Mouse (Mus musculus): ENCODE data around the gene Zfp26. TPM values are rescaled to one million over a fixed set of nuclear protein-coding genes. Genes with fewer than 3 reads are reported as not detected.

Gene Zfp26
- 11.9 and 14.7 TPM in 2 replicates for polyA plus RNA-seq (2015; fragmentation: Nextera tagmentation; extraction: Ambion mirVana)

DNA sequence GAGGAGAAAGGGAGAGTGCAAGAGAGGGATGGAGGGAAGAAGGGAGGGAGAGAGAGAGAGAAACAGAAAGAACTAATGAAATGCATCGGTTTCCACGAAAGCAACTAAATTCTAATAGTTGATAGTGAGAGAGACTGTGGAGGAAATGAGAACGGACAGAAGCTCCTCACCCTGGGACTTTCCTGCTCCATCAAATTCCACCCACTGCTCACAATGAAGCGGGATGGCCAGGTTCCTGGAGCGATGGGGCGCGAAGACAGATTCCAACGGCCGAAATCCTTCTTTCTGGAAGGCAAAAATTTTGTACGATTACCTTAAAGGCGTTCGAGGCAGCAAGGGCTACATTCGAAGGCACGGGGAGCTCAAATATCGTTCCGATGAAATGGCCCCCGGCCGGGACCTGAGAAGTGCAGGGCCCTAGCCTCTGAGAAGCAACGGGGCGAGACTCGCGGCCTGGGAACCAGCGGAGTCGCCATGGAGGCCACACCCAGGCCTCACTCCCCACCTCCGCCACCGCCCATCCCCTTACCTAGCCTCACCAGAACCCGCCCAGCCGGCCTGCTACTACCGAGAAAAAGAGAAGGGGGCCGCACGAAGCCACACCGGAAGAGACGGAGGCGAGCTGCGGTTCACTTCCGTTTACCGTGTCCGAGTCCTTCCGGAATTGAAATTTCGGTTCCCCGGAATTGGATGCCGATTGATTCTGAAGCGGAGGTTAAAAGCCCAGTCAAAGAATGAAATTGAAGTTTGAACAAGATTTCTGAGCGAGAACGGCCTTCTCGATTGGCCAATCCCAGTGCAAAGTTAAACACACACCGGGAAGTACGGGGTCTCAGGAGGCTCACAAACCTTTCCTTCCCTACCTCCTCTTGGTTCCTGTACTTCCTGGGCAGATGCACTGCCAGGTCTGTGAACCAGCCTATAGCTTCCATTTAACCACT, at the start of gene Zfp26:
Zfp26 (minus strand) TSS at position 786 of the 941 bp plus-strand sequence.
- WGBS, result under 1% methylated on average over 48 of the region's 48 CpGs

DNA sequence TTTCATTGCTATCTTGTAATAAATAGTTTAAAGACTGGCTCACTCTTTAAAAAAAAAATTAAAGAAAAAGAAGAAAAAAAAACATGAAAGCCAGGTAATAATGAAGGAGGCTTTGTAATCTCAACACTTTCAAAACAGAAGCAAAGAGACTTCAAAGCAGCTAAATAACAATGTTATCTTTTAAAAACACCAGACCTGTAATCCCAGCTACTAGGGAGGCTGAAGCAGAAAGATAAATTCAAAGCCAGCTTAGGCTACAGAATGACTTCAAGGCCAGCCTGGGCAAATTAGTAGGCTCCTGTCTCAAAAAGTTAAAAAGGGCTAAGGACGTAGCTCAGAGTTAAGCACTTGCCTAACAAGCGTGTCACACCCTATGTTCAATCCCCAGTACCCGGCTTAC, 49.7 kb upstream of the Zfp26 start:
- Histone ChIP-seq H3K27ac (no peak overlapping the region), H3K4me2 (replicated peaks) (no peak overlapping the region), H3K27me3 (replicated peaks) (no peaks in the 10 kb centered on the region), H3K9ac (no peak overlapping the region), H3K9me3 (no peaks in the 10 kb centered on the region), H3K4me3 (replicated peaks) (no peak overlapping the region), H3K36me3 (peaks cover 19% of the 10 kb centered on the region), H3K4me1 (replicated peaks) (no peaks in the 10 kb centered on the region; the same call in 1 of the 2 replicates)
- ATAC-seq, result no peak
- 74% methylated on average over 3 of the region's 3 CpGs for WGBS

More for the DNA sequence above, at the start of gene Zfp26:
- ATAC-seq, result peak; percentile 97
- Histone ChIP-seq H3K36me3 (no peaks in the 10 kb centered on the region), H3K4me1 (replicated peaks) (no peaks in the 10 kb centered on the region; the same call in 1 of the 2 replicates), H3K27ac (peak within 1 kb of the TSS; percentile 90), H3K4me3 (replicated peaks) (peak within 1 kb of the TSS; percentile 60), H3K9ac (peak within 1 kb of the TSS; percentile 74), H3K9me3 (no peaks in the 10 kb centered on the region), H3K27me3 (replicated peaks) (no peaks in the 10 kb centered on the region), H3K4me2 (replicated peaks) (peak within 1 kb of the TSS; percentile 63)

DNA sequence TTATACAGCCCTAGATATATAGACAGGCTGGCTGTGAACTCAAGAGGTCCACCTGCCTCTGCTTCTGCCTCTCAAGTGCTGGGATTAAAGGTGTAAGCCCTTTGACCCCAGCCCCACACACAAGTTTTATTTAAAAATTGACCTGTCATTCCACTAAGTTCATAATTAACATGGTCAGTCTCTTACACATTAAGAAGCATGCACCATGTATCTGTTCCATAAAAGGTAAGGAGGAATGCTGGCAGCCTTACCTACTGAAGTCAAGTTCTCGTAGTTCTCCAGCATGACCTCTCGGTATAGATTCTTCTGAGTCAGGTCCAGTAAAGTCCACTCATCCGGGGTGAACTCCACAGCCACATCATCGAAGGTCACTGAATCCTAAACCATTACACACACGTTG, 44.8 kb upstream of the Zfp26 start:
- no peak overlapping the region for H3K27ac ChIP-seq
- no peak overlapping the region for H3K4me3 ChIP-seq (replicated peaks)
- no peak overlapping the region for H3K9ac ChIP-seq
- H3K27me3 ChIP-seq (replicated peaks), result no peaks in the 10 kb centered on the region
- H3K36me3 ChIP-seq, result peaks cover 37% of the 10 kb centered on the region
- WGBS, result 90% methylated on average over 5 of the region's 5 CpGs
- H3K4me2 ChIP-seq (replicated peaks), result no peak overlapping the region
- no peak for ATAC-seq
- no peaks in the 10 kb centered on the region for H3K4me1 ChIP-seq (replicated peaks)
- no peaks in the 10 kb centered on the region for H3K9me3 ChIP-seq

DNA sequence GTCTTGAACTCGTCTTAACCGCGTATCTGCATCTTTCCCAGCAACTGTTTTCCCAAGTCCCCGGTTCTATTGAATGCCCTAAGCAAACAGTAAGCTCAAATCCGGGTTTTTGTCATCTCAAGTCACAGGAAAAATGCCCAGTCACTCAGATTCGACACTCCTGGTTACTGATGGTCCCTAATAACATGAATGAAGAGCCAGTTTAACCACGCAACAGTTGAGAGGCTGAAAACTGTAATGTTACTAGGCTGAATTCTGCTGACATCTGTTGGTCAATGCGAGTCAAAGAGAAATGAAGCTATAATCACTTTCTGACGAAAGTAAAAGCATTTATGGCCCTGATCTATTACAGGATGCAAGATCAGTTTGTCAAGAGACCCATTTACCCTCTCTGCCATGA, 33.3 kb upstream of the Zfp26 start:
- Histone ChIP-seq H3K36me3 (peaks cover 11% of the 10 kb centered on the region), H3K9ac (peak overlapping the region; percentile 89), H3K9me3 (no peaks in the 10 kb centered on the region), H3K4me1 (replicated peaks) (0 out of 2 replicates have a peak, but pooled peaks cover 6% of the 10 kb centered on the region), H3K27me3 (replicated peaks) (no peaks in the 10 kb centered on the region), H3K4me2 (replicated peaks) (peak overlapping the region; percentile 77), H3K4me3 (replicated peaks) (peak overlapping the region; percentile 84), H3K27ac (peak overlapping the region; percentile 98)
- 6% methylated on average over 9 of the region's 9 CpGs for WGBS
- no peak for ATAC-seq

DNA sequence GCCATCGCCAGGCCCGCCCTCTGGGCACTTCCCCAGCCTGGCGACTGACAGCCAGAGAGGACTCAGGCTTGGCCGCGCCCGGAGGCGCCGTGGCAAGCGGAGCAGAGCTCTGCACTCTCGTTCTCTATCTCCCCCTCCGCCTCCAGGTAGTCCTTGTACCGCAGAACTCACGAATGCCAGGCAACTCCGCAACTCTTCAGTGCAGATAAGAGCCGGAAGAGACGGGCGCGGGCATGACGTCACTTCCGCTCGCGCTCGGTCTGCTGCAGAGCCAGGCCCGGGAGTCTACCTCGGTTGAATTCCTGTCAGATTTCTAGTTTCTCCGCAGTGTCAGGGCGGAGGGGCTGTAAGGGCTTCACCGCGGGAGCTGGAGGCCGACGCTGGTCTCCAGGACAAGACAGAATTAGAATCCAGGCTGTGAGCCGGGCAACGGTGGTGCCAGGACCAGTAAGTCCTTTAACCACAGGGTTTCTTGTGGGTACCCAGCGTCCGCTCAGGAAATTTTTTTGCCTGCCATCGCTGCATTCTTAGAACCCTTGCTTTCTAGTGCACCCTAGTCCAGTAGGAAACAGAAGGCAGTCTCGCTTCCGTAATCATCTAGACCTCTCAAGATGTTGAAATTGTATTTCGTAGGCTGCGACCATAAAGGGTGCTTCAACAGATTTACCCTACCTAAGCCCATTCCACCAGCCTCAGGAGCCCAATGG, 32.7 kb upstream of the Zfp26 start, which contains the start of gene Zfp426:
Zfp426 (minus strand) TSS at position 220 of the 707 bp plus-strand sequence.
- peak; percentile 98 for ATAC-seq
- Histone ChIP-seq H3K4me2 (replicated peaks) (peak within 1 kb of the TSS; percentile 77), H3K4me1 (replicated peaks) (0 out of 2 replicates have a peak, but pooled peaks cover 6% of the 10 kb centered on the region), H3K27ac (peak within 1 kb of the TSS; percentile 98), H3K36me3 (peaks cover 9% of the 10 kb centered on the region), H3K27me3 (replicated peaks) (no peaks in the 10 kb centered on the region), H3K9me3 (no peaks in the 10 kb centered on the region), H3K4me3 (replicated peaks) (peak within 1 kb of the TSS; percentile 84), H3K9ac (peak within 1 kb of the TSS; percentile 89)
- under 1% methylated on average over 40 of the region's 40 CpGs for WGBS

DNA sequence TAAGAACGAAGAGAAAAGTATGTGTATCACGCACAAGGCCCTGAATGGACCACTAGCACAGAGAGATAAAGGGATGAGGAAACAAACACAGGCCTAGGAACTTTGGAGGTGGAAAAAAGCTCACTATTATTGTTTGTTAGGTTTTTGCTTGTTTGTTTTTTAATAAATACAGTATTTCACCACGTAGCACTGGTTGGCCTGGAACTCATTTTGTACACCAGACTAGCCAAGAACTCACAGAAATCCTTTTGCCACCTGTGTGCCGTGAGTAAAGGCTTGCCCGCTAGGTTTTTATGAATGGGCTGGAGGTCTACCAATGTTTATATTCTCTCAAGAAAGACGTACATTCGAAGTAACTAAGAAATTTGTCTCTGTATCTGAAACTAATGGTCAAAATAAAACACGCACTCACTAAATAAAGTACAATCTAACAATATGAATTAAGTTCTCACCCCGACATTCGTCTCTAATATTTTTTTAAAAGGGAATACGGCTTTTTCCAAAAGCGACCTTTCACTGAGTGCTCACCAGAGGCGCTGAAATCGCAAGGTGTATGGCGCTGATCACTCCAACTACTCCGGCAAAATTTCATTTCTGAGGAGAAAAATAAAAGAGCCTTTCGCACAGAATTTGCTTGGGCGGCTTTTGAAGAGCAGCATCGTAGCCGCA, 32.0 kb upstream of the Zfp26 start:
- Histone ChIP-seq H3K9ac (peak overlapping the region; percentile 89), H3K27ac (peak overlapping the region; percentile 98), H3K4me1 (replicated peaks) (0 out of 2 replicates have a peak, but pooled peaks cover 6% of the 10 kb centered on the region), H3K9me3 (no peaks in the 10 kb centered on the region), H3K27me3 (replicated peaks) (no peaks in the 10 kb centered on the region), H3K4me3 (replicated peaks) (peak overlapping the region; percentile 84), H3K4me2 (replicated peaks) (peak overlapping the region; percentile 77), H3K36me3 (peaks cover 6% of the 10 kb centered on the region)
- ATAC-seq, result no peak
- WGBS, result 7% methylated on average over 20 of the region's 20 CpGs

DNA sequence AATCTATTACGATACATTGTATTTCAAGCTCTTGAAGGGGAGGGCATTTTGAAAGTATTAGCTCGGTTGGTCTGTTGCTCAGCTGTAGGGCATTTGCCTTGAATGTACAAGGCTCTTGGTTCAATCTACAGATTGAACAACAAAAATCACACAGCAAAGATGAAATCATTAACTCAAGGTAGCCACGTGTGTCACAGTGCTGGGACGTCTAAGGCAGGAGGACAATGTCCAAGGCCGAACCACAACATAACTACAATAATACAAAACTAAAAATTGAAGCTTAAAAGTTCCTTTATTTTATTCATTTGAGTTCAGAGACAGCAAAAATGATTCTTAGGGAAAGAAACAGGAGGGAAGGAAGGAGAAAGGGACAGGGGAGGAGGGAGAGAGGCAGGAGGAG, 29.6 kb upstream of the Zfp26 start:
- Histone ChIP-seq H3K4me2 (replicated peaks) (no peak overlapping the region), H3K9me3 (no peaks in the 10 kb centered on the region), H3K4me3 (replicated peaks) (no peak overlapping the region), H3K9ac (no peak overlapping the region), H3K27me3 (replicated peaks) (no peaks in the 10 kb centered on the region), H3K4me1 (replicated peaks) (0 out of 2 replicates have a peak, but pooled peaks cover 6% of the 10 kb centered on the region), H3K36me3 (peaks cover 4% of the 10 kb centered on the region; the same call in 1 of the 2 replicates), H3K27ac (no peak overlapping the region)
- WGBS, result 77% methylated on average over 5 of the region's 5 CpGs
- no peak for ATAC-seq

DNA sequence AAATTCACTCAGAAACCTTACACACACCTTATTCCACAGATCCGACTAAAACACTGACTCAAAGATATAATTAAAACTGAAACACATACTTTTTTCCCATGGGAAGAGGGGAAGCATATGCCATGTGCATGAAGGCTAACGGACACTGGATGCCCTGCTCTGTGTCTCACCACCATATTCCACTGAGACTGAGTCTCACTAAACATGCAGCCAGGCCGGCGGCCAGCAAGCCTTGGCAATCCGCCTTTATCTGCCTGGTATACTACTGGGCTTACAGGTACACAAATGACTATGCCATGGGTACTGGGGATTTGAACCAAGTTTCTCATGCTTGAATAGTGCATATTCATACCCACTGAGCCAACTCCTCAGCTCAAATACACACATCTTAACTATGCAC, 19.4 kb upstream of the Zfp26 start:
- Histone ChIP-seq H3K27me3 (replicated peaks) (no peaks in the 10 kb centered on the region), H3K4me2 (replicated peaks) (no peak overlapping the region), H3K9me3 (no peaks in the 10 kb centered on the region), H3K4me1 (replicated peaks) (no peaks in the 10 kb centered on the region), H3K4me3 (replicated peaks) (no peak overlapping the region), H3K9ac (no peak overlapping the region), H3K27ac (no peak overlapping the region), H3K36me3 (peaks cover 10% of the 10 kb centered on the region)
- 92% methylated on average over 5 of the region's 5 CpGs for WGBS
- ATAC-seq, result no peak

DNA sequence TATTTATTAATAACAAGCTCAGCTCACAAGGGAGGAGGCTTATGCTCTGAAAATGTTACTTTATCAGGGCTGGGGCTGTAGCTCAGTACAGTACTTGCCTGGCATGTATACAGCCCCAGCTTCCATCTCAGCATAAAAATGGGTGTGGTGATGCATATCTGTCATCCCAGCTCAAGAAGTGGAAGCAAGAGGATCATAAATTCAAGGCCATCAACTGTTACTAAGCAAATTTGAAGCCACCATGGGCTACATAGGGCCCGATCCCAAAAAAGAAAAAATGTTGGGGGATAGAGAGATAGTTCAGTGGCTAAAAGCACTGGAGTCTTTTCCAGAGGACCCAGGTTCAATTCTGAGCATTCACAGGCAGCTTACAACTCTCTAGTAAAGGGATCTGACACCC, 16.7 kb upstream of the Zfp26 start:
- peaks cover 26% of the 10 kb centered on the region for H3K36me3 ChIP-seq
- H3K9ac ChIP-seq, result no peak overlapping the region
- no peaks in the 10 kb centered on the region for H3K9me3 ChIP-seq
- WGBS, result 97% methylated on average over 1 of the region's 1 CpGs
- no peak overlapping the region for H3K4me2 ChIP-seq (replicated peaks)
- ATAC-seq, result no peak
- no peak overlapping the region for H3K27ac ChIP-seq
- no peaks in the 10 kb centered on the region for H3K27me3 ChIP-seq (replicated peaks)
- H3K4me3 ChIP-seq (replicated peaks), result no peak overlapping the region
- H3K4me1 ChIP-seq (replicated peaks), result no peaks in the 10 kb centered on the region

DNA sequence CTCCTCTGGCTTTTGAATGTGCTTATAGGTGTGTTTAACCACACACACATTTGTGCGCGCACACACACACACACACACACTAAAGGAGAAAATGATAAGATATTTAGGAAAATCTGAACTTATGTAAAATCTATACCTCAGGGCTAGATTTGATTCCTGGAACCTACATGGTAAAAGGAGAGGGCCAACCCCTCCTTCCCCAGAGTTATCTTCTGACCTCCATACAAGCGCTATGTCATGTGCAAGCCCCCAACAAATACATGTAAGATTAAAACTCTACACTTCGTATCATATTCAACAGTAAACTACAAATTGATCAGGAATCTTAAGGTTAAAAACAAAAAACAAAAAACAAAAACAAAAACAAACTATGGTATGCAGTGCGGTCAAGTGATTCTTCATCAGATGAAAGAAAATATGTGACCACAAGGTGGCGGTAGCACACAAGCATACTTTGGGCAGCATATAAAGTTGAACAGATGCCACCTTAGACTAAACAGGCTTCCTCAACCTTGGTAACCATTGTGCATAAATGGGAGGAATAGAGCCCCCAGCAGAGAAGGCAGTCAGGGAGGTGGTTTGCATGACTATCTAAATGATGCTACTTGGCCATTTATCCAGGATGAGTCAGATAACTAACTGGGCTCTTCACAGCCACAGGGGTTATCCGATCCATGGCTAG, 6.9 kb upstream of the Zfp26 start:
- Histone ChIP-seq H3K27me3 (replicated peaks) (no peaks in the 10 kb centered on the region), H3K27ac (no peak overlapping the region), H3K4me1 (replicated peaks) (no peaks in the 10 kb centered on the region), H3K4me2 (replicated peaks) (no peak overlapping the region), H3K9me3 (peaks cover 6% of the 10 kb centered on the region; the same call in 1 of the 2 replicates), H3K36me3 (peaks cover 29% of the 10 kb centered on the region), H3K4me3 (replicated peaks) (no peak overlapping the region), H3K9ac (no peak overlapping the region)
- WGBS, result 52% methylated on average over 7 of the region's 7 CpGs
- peak; percentile 69 for ATAC-seq

DNA sequence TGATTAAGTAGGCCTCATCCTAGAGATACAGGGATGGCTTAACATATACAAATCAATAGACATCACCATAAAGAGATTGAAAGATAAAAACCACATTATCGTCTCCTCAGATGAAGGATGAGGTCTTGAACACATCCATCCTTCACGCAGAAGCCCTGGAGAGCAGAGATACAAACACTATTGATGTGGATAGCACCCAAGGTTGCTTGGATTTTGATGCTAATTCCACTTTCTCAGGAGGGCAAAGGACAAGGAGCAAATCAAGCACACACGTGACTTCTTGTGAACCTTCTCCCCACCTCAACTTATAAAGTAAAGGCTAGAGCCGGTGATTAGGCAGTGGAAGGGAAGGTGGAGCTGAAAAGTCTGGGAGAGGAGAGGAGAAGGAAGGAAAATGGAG, 6.3 kb downstream of the Zfp26 start:
- H3K4me2 ChIP-seq (replicated peaks), result no peak overlapping the region
- ATAC-seq, result no peak
- peaks cover 3% of the 10 kb centered on the region; the same call in 1 of the 2 replicates for H3K36me3 ChIP-seq
- H3K9ac ChIP-seq, result no peak overlapping the region
- 80% methylated on average over 4 of the region's 4 CpGs for WGBS
- no peak overlapping the region for H3K4me3 ChIP-seq (replicated peaks)
- no peaks in the 10 kb centered on the region for H3K27me3 ChIP-seq (replicated peaks)
- H3K9me3 ChIP-seq, result no peaks in the 10 kb centered on the region
- H3K27ac ChIP-seq, result no peak overlapping the region
- H3K4me1 ChIP-seq (replicated peaks), result no peaks in the 10 kb centered on the region; the same call in 1 of the 2 replicates
